Mouse (Mus musculus) MEL (cell line): ENCODE measurements around the gene Mum1. TPM values are rescaled to one million over a fixed set of nuclear protein-coding genes. Genes with fewer than 3 reads are reported as not detected.
"Not testable (repeated sequence)": the region's sequence is repeated elsewhere in the genome, so short reads cannot be mapped to it uniquely, and the experiment has no call there.

Experiments
- DNase-seq: peaks from one replicate; pipeline ENCODE4 v3.0.0; 2011; ENCODE audit warnings: low read depth, low spot score
- H3K27ac ChIP-seq: 2 replicates; pipeline ENCODE4 v1.5.1; 2012; ENCODE audit warnings: low read depth, mild to moderate bottlenecking, control low read depth, low read length, moderate library complexity; ENCODE audit not compliant: control insufficient read depth
- H3K27me3 ChIP-seq, 2 experiments: fragments of 150-350 bp in 1 of 2; sonication (generic) in 1 of 2; 2 replicates each; pipeline ENCODE4 v1.6.1; 2012; ENCODE audit warnings: low read length in 2 of 2, mild to moderate bottlenecking in 2 of 2, improper control_type of control experiment in 1 of 2, moderate library complexity in 1 of 2; ENCODE audit not compliant: insufficient read depth in 2 of 2, control insufficient read depth in 1 of 2
- H3K36me3 ChIP-seq, 2 experiments: 2 replicates each; pipeline ENCODE4 v1.6.1; 2012 to 2014; ENCODE audit warnings: low read length in 2 of 2, improper control_type of control experiment in 1 of 2, inconsistent platforms in 1 of 2, mild to moderate bottlenecking in 1 of 2; ENCODE audit not compliant: insufficient read depth in 2 of 2, control insufficient read depth in 1 of 2
- H3K4me1 ChIP-seq, 2 experiments: fragments of 150-350 bp in 1 of 2; sonication (generic) in 1 of 2; 2 replicates each; pipeline ENCODE4 v1.6.1; 2012; ENCODE audit warnings: low read length in 2 of 2, improper control_type of control experiment in 1 of 2, mild to moderate bottlenecking in 1 of 2; ENCODE audit not compliant: insufficient read depth in 2 of 2, control insufficient read depth in 1 of 2
- H3K4me3 ChIP-seq, 2 experiments: fragments of 150-350 bp in 1 of 2; sonication (generic) in 1 of 2; 2 replicates each; pipeline ENCODE4 v1.5.1; 2012; ENCODE audit warnings: low read depth in 2 of 2, low read length in 2 of 2, mild to moderate bottlenecking in 2 of 2, moderate library complexity in 2 of 2, control low read depth in 1 of 2, improper control_type of control experiment in 1 of 2; ENCODE audit not compliant: control insufficient read depth in 1 of 2, insufficient read depth in 1 of 2
- H3K79me2 ChIP-seq: 2 replicates; pipeline ENCODE4 v1.6.1; 2012; ENCODE audit warnings: mild to moderate bottlenecking, low read length, moderate library complexity; ENCODE audit not compliant: control insufficient read depth, poor library complexity, insufficient read depth
- H3K9ac ChIP-seq: 2 replicates; pipeline ENCODE4 v1.6.1; 2012; ENCODE audit warnings: low read depth, mild to moderate bottlenecking, control low read depth, low read length, moderate library complexity; ENCODE audit not compliant: control insufficient read depth, poor library complexity, severe bottlenecking
- H3K9me3 ChIP-seq: fragments of 150-350 bp; sonication (generic); replicated peaks from 2 replicates; pipeline ENCODE4 v1.6.1; 2012; ENCODE audit warnings: mild to moderate bottlenecking, low read length, improper control_type of control experiment, moderate library complexity; ENCODE audit not compliant: insufficient read depth
- CHD2 ChIP-seq: IDR thresholded peaks from 2 replicates; pipeline ENCODE4 v1.6.1; 2011; ENCODE audit warnings: low read length, improper control_type of control experiment
- E2F4 ChIP-seq: IDR thresholded peaks from 2 replicates; pipeline ENCODE4 v1.6.1; 2011; ENCODE audit warnings: low read depth, low read length, improper control_type of control experiment, borderline replicate concordance
- ELF1 ChIP-seq: IDR thresholded peaks from 2 replicates; pipeline ENCODE4 v1.6.1; 2014; ENCODE audit warnings: low read depth, mild to moderate bottlenecking, inconsistent platforms, low read length, improper control_type of control experiment, moderate library complexity
- EP300 ChIP-seq, 2 experiments: IDR thresholded peaks; 2 replicates each; pipeline ENCODE4 v1.6.1; 2011; ENCODE audit warnings: improper control_type of control experiment in 2 of 2, low read length in 2 of 2, low read depth in 1 of 2, mild to moderate bottlenecking in 1 of 2
- GABPA ChIP-seq: IDR thresholded peaks from 2 replicates; pipeline ENCODE4 v1.6.1; 2012; ENCODE audit warnings: low read depth, mild to moderate bottlenecking, inconsistent platforms, low read length, improper control_type of control experiment, moderate library complexity
- GATA1 ChIP-seq: IDR thresholded peaks from 2 replicates; pipeline ENCODE4 v1.6.1; 2011; ENCODE audit warnings: low read depth, low read length, improper control_type of control experiment
- HCFC1 ChIP-seq: IDR thresholded peaks from 2 replicates; pipeline ENCODE4 v1.6.1; 2012; ENCODE audit warnings: low read depth, mild to moderate bottlenecking, inconsistent platforms, low read length, improper control_type of control experiment, moderate library complexity
- JUND ChIP-seq: IDR thresholded peaks from 2 replicates; pipeline ENCODE4 v1.6.1; 2011; ENCODE audit warnings: low read depth, mild to moderate bottlenecking, improper control_type of control experiment, low read length
- KAT2A ChIP-seq: conservative IDR thresholded peaks from 2 replicates; pipeline ENCODE4 v1.6.1; 2012; ENCODE audit warnings: low read depth, low read length, improper control_type of control experiment, inconsistent platforms
- MAX ChIP-seq: IDR thresholded peaks from 2 replicates; pipeline ENCODE4 v1.6.1; 2011; ENCODE audit warnings: low read length, improper control_type of control experiment
- MXI1 ChIP-seq: IDR thresholded peaks from 2 replicates; pipeline ENCODE4 v1.6.1; 2011; ENCODE audit warnings: mild to moderate bottlenecking, low read depth, low read length, improper control_type of control experiment
- MYB ChIP-seq: IDR thresholded peaks from 2 replicates; pipeline ENCODE4 v1.6.1; 2011; ENCODE audit warnings: mild to moderate bottlenecking, low read depth, low read length, improper control_type of control experiment
- MYC ChIP-seq: IDR thresholded peaks from 2 replicates; pipeline ENCODE4 v1.6.1; 2011; ENCODE audit warnings: low read depth, mild to moderate bottlenecking, low read length, improper control_type of control experiment, moderate library complexity
- NELFE ChIP-seq: IDR thresholded peaks from 2 replicates; pipeline ENCODE4 v1.6.1; 2011; ENCODE audit warnings: low read depth, low read length, improper control_type of control experiment
- POLR2A ChIP-seq, 2 experiments: IDR thresholded peaks; 2 replicates each; pipeline ENCODE4 v1.6.1; 2011 to 2012; ENCODE audit warnings: low read length in 2 of 2, mild to moderate bottlenecking in 2 of 2, control low read depth in 1 of 2, improper control_type of control experiment in 1 of 2, low read depth in 1 of 2, moderate library complexity in 1 of 2; ENCODE audit not compliant: control insufficient read depth in 1 of 2, insufficient read depth in 1 of 2, poor library complexity in 1 of 2
- POLR2AphosphoS2 ChIP-seq: IDR thresholded peaks from 2 replicates; pipeline ENCODE4 v1.6.1; 2011; ENCODE audit warnings: low read length, improper control_type of control experiment
- RCOR1 ChIP-seq: IDR thresholded peaks from 2 replicates; pipeline ENCODE4 v1.6.1; 2012; ENCODE audit warnings: low read depth, mild to moderate bottlenecking, inconsistent platforms, low read length, improper control_type of control experiment
- SIN3A ChIP-seq: IDR thresholded peaks from 2 replicates; pipeline ENCODE4 v1.6.1; 2012; ENCODE audit warnings: low read length, improper control_type of control experiment, inconsistent platforms
- SMC3 ChIP-seq: IDR thresholded peaks from 2 replicates; pipeline ENCODE4 v1.6.1; 2011; ENCODE audit warnings: low read depth, low read length, improper control_type of control experiment
- TBP ChIP-seq: IDR thresholded peaks from 2 replicates; pipeline ENCODE4 v1.8.0; 2011; ENCODE audit warnings: low read depth, low read length, improper control_type of control experiment
- TCF12 ChIP-seq: IDR thresholded peaks from 2 replicates; pipeline ENCODE4 v1.6.1; 2014; ENCODE audit warnings: low read depth, mild to moderate bottlenecking, inconsistent platforms, low read length, improper control_type of control experiment, moderate library complexity
- UBTF ChIP-seq: IDR thresholded peaks from 2 replicates; pipeline ENCODE4 v1.6.1; 2012; ENCODE audit warnings: low read depth, mild to moderate bottlenecking, inconsistent platforms, low read length, improper control_type of control experiment, moderate library complexity, borderline replicate concordance; ENCODE audit not compliant: insufficient read depth
- USF2 ChIP-seq, 2 experiments: IDR thresholded peaks; 2 replicates each; pipeline ENCODE4 v1.6.1; 2011 to 2012; ENCODE audit warnings: improper control_type of control experiment in 2 of 2, low read length in 2 of 2, borderline replicate concordance in 1 of 2, inconsistent platforms in 1 of 2, low read depth in 1 of 2, mild to moderate bottlenecking in 1 of 2; ENCODE audit not compliant: insufficient read depth in 1 of 2
- ZMIZ1 ChIP-seq: IDR thresholded peaks from 2 replicates; pipeline ENCODE4 v1.6.1; 2012; ENCODE audit warnings: low read depth, mild to moderate bottlenecking, inconsistent platforms, low read length, improper control_type of control experiment, moderate library complexity
- polyA plus RNA-seq, 2 experiments: library from polyadenylated mRNA; stranded (reverse) in 1 of 2; unstranded in 1 of 2; fragments of >175 nt in 1 of 2; fragments of >200 nt in 1 of 2; gene quantifications; 2 replicates each; pipeline versions ENCODE4 v1.2.1 to v1.2.4; 2012; ENCODE audit warnings: low replicate concordance in 2 of 2, low read depth in 1 of 2; ENCODE audit not compliant: insufficient read length in 2 of 2, insufficient read depth in 1 of 2, missing spikeins in 1 of 2
- total RNA-seq: library from RNA; depleted of rRNA; stranded (reverse); fragments of 300-350 nt; gene quantifications from 2 replicates; pipeline ENCODE4 v1.2.3, GENCODE M21; 2012

The Mum1 gene
- total and polyA plus RNA-seq, 3 experiments: 34.0 to 55.2 (median 35.3) TPM

DNA sequence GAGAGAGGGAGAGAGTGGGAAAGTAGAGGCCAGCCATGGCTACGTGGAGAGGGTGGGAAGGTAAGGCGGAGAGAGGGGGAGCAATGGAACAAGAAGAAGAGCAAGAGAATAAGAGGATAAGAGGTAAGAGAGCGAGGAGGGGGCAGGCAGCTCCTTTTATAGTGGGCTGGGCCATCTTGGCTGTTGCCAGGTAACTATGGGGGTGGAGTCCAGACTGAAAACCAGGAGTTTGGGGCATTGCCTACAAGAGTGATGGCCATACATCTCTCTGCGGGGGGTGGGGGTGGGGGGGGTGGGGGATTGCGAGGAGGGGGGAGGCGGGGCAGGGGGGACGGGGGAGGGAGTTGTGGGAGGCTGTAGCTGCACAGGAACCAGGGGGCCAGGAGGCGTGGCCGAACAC is 5.6 kb upstream of the Mum1 start:
- no peak for TF ChIP-seq E2F4
- no peak for TF ChIP-seq UBTF
- no peak for TF ChIP-seq MAX
- TF ChIP-seq SMC3: no peak
- no peak for TF ChIP-seq MYB
- no peak for TF ChIP-seq JUND
- TF ChIP-seq MXI1: no peak
- TF ChIP-seq CHD2: no peak
- no peak for TF ChIP-seq TBP
- TF ChIP-seq POLR2AphosphoS2: no peak
- TF ChIP-seq GATA1: no peak
- TF ChIP-seq GABPA: no peak
- TF ChIP-seq, all 39 proteins: peak for 0
- peaks cover 0 to 8% of the 10 kb centered on the region in 2 experiments; a peak in 2 of 4 replicates for H3K4me1 ChIP-seq
- no peaks in the 10 kb centered on the region for H3K9me3 ChIP-seq
- peaks cover 3 to 4% of the 10 kb centered on the region in 2 experiments; a peak in 2 of 4 replicates for H3K27me3 ChIP-seq
- no peak overlapping the region for H3K9ac ChIP-seq
- H3K4me3 ChIP-seq: no peak overlapping the region
- no peak overlapping the region for H3K27ac ChIP-seq
- H3K36me3 ChIP-seq: no peaks in the 10 kb centered on the region; a peak in 1 of 4 replicates
- no peaks in the 10 kb centered on the region for H3K79me2 ChIP-seq
- no peak for DNase-seq

DNA sequence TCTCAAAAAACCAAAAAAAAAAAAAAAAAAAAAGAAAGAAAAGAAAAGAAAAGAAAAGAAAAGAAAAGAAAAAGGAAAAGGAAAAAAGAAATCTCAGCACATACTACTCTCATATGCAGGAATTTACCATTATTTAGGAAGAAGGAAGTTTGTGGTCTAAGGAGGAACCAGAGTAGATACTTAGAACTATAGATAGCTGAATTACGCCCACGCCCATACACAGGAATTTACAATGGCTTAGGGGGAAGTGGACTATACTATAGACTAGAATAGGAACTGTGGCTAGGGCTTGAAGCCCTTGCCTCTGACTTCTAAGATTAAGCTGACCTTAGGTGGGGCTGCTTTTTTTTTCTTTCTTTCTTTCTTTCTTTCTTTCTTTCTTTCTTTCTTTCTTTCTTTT is 3.1 kb upstream of the Mum1 start:
- peaks cover 0 to 19% of the 10 kb centered on the region in 2 experiments; a peak in 3 of 4 replicates for H3K4me1 ChIP-seq
- not testable (repeated sequence) for H3K9ac ChIP-seq, H3K9me3 ChIP-seq
- peak; percentile 97 for TF ChIP-seq RCOR1
- TF ChIP-seq SIN3A: 0 out of 2 replicates have a peak, but pooled peaks have one; percentile 26
- peak; percentile 45; the same call in 1 of the 2 replicates for TF ChIP-seq GATA1
- peak; percentile 44 to 56; a peak in 2 of 4 replicates for TF ChIP-seq EP300 (IDR thresholded peaks at IDR 0.05; ENCODE audit: low read depth in 1 of 2, low read length in 2 of 2)
- TF ChIP-seq, all 39 proteins: peak for 4; not testable (repeated sequence) for 35
- not testable (repeated sequence) for H3K79me2 ChIP-seq, H3K36me3 ChIP-seq, H3K4me3 ChIP-seq, H3K27me3 ChIP-seq, H3K27ac ChIP-seq
- DNase-seq: peak; percentile 79

DNA sequence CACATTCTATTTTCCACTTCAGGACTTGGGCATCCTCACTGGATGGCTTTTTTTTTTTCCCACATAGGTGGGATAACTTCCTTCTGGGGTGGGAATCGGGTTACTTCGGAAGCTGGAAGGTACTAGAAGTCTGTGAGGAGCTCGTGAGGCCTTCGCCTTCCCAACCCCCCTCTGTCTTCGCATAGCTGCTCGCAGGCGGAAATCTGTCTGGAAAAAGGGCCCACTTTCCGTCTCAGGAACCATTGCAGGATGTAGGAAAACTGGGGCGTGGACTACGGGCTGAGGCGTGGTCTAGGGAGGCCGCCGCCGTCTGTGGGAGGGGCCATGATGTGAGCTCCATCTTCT is 191 bp upstream of the Mum1 start:
- Histone ChIP-seq H3K9ac (peak overlapping the region; percentile 40), H3K9me3 (no peaks in the 10 kb centered on the region), H3K4me1 (peaks cover 0 to 19% of the 10 kb centered on the region in 2 experiments; a peak in 3 of 4 replicates), H3K4me3 (peak overlapping the region; percentile 39 to 48), H3K27me3 (no peaks in the 10 kb centered on the region; a peak in 1 of 4 replicates), H3K27ac (no peak overlapping the region), H3K36me3 (peaks cover 0 to 9% of the 10 kb centered on the region in 2 experiments; a peak in 3 of 4 replicates), H3K79me2 (peaks cover 8% of the 10 kb centered on the region)
- TF ChIP-seq NELFE: no peak
- TF ChIP-seq TCF12: no peak
- no peak for TF ChIP-seq TBP
- TF ChIP-seq GABPA: no peak
- no peak for TF ChIP-seq POLR2A (IDR thresholded peaks at IDR 0.05; ENCODE audit: control insufficient read depth in 1 of 2, insufficient read depth in 1 of 2, low read depth in 1 of 2, low read length in 2 of 2, poor library complexity in 1 of 2)
- no peak for TF ChIP-seq MYB
- TF ChIP-seq CHD2: no peak
- TF ChIP-seq ZMIZ1: no peak
- TF ChIP-seq POLR2AphosphoS2: no peak
- no peak for TF ChIP-seq SMC3
- no peak for TF ChIP-seq E2F4
- TF ChIP-seq USF2 (IDR thresholded peaks at IDR 0.05; ENCODE audit: borderline replicate concordance in 1 of 2, insufficient read depth in 1 of 2, low read depth in 1 of 2, low read length in 2 of 2): no peak
- TF ChIP-seq JUND: no peak
- TF ChIP-seq KAT2A: no peak
- TF ChIP-seq SIN3A: no peak
- TF ChIP-seq ELF1: no peak
- TF ChIP-seq MYC: no peak
- TF ChIP-seq HCFC1: no peak; the same call in 1 of the 2 replicates
- no peak for DNase-seq
